Mouse (Mus musculus): ENCODE results near the gene Ndufa4l2. TPM values are rescaled to one million over a fixed set of nuclear protein-coding genes. Genes with fewer than 3 reads are reported as not detected.

Ndufa4l2 gene
- total and polyA plus RNA-seq, 2 experiments = 0.09 to 4.4 TPM

- WGBS = 85% methylated on average over 18 of the region's 18 CpGs
- Histone ChIP-seq H3K9ac (ENCODE audit: low read depth, low read length) (no peak overlapping the region), H3K4me1 (ENCODE audit: control insufficient read depth, insufficient read depth, low read length) (no peaks in the 10 kb centered on the region), H3K27me3 (ENCODE audit: control insufficient read depth, insufficient read depth, low read length) (no peaks in the 10 kb centered on the region), H3K27ac (replicated peaks; ENCODE audit: insufficient read depth, low read depth, low read length) (no peak overlapping the region), H3K4me3 (ENCODE audit: insufficient read depth, low read depth, low read length) (no peak overlapping the region), H3K79me2 (ENCODE audit: control insufficient read depth, insufficient read depth, low read length) (no peaks in the 10 kb centered on the region), H3K36me3 (ENCODE audit: control insufficient read depth, insufficient read depth, low read length) (peaks cover 58% of the 10 kb centered on the region)
- TF ChIP-seq CTCF (IDR thresholded peaks at IDR 0.05; ENCODE audit: low read depth, low read length) (peak; percentile 83), POLR2A (IDR thresholded peaks at IDR 0.05; ENCODE audit: extremely low read depth, insufficient read depth, low read length) (no peak)
- DNase-seq (ENCODE audit: extremely low read depth, low read depth, low spot score) = no peak
These were observed 40.9 kb downstream of the Ndufa4l2 start for GRCm38 (mm10) chr10:127555703-127556102.

DNA sequence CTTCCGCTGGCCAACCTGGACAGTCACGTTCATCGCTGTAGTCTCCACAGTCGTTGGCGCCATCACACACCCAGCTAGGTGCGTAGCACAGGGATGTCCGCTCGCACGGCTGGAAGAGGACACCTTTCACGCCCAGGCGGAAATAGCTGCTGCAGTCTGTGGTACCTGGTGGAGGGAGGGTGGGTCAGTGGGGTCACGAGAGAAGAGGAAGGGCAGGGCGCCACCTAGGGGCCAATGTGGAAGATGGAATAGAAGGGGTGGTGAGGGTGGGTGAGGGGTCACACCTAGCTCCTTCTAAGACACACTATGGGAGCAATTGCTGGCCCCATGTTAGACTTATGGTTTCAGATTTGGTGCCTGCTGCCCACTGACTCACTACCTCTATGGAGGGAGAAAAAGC, 42.6 kb downstream of the Ndufa4l2 start:
- Histone ChIP-seq H3K4me3 (ENCODE audit: insufficient read depth, low read depth, low read length) (no peak overlapping the region), H3K27ac (replicated peaks; ENCODE audit: insufficient read depth, low read depth, low read length) (no peak overlapping the region), H3K79me2 (ENCODE audit: control insufficient read depth, insufficient read depth, low read length) (no peaks in the 10 kb centered on the region), H3K9ac (ENCODE audit: low read depth, low read length) (no peak overlapping the region), H3K27me3 (ENCODE audit: control insufficient read depth, insufficient read depth, low read length) (no peaks in the 10 kb centered on the region), H3K36me3 (ENCODE audit: control insufficient read depth, insufficient read depth, low read length) (peaks cover 63% of the 10 kb centered on the region), H3K4me1 (ENCODE audit: control insufficient read depth, insufficient read depth, low read length) (no peaks in the 10 kb centered on the region)
- 89% methylated on average over 13 of the region's 13 CpGs for WGBS
- no peak for DNase-seq (ENCODE audit: extremely low read depth, low read depth, low spot score)
- TF ChIP-seq POLR2A (IDR thresholded peaks at IDR 0.05; ENCODE audit: extremely low read depth, insufficient read depth, low read length) (no peak), CTCF (IDR thresholded peaks at IDR 0.05; ENCODE audit: low read depth, low read length) (peak; percentile 56)

DNA sequence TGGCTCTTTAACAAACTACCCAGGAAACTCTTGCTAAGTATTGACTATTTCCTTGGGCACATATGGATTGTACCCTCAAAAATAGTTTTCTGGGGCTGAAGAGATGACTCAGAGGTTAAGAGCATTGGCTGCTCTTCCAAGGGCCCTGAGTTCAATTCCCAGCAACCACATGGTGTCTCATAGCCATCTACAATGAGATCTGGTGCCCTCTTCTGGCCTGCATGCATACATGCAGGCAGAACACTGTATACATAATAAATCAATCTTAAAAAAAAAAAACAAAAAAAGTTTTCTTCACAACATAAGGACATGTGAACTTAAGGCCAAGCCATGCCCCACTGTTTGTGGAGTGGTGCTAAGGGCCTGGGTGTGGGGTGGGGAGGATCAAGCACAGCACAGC, 46.4 kb downstream of the Ndufa4l2 start:
- Histone ChIP-seq H3K36me3 (ENCODE audit: control insufficient read depth, insufficient read depth, low read length) (peaks cover 52% of the 10 kb centered on the region), H3K4me3 (ENCODE audit: insufficient read depth, low read depth, low read length) (no peak overlapping the region), H3K27ac (replicated peaks; ENCODE audit: insufficient read depth, low read depth, low read length) (no peak overlapping the region), H3K4me1 (ENCODE audit: control insufficient read depth, insufficient read depth, low read length) (no peaks in the 10 kb centered on the region), H3K27me3 (ENCODE audit: control insufficient read depth, insufficient read depth, low read length) (no peaks in the 10 kb centered on the region), H3K9ac (ENCODE audit: low read depth, low read length) (no peak overlapping the region), H3K79me2 (ENCODE audit: control insufficient read depth, insufficient read depth, low read length) (no peaks in the 10 kb centered on the region)
- no peak for DNase-seq (ENCODE audit: extremely low read depth, low read depth, low spot score)
- no peak for TF ChIP-seq POLR2A (IDR thresholded peaks at IDR 0.05; ENCODE audit: extremely low read depth, insufficient read depth, low read length)
- no peak for TF ChIP-seq CTCF (IDR thresholded peaks at IDR 0.05; ENCODE audit: low read depth, low read length)

GRCm38 (mm10) chr10:127563840-127564239, 49.1 kb downstream of the Ndufa4l2 start:
- no peak for DNase-seq (ENCODE audit: extremely low read depth, low read depth, low spot score)
- Histone ChIP-seq H3K4me1 (ENCODE audit: control insufficient read depth, insufficient read depth, low read length) (no peaks in the 10 kb centered on the region), H3K36me3 (ENCODE audit: control insufficient read depth, insufficient read depth, low read length) (peaks cover 59% of the 10 kb centered on the region), H3K27me3 (ENCODE audit: control insufficient read depth, insufficient read depth, low read length) (no peaks in the 10 kb centered on the region), H3K79me2 (ENCODE audit: control insufficient read depth, insufficient read depth, low read length) (no peaks in the 10 kb centered on the region), H3K4me3 (ENCODE audit: insufficient read depth, low read depth, low read length) (no peak overlapping the region), H3K27ac (replicated peaks; ENCODE audit: insufficient read depth, low read depth, low read length) (no peak overlapping the region), H3K9ac (ENCODE audit: low read depth, low read length) (no peak overlapping the region)
- 87% methylated on average over 8 of the region's 8 CpGs for WGBS
- TF ChIP-seq POLR2A (IDR thresholded peaks at IDR 0.05; ENCODE audit: extremely low read depth, insufficient read depth, low read length) = no peak
- TF ChIP-seq CTCF (IDR thresholded peaks at IDR 0.05; ENCODE audit: low read depth, low read length) = no peak

GRCm38 (mm10) chr10:127564301-127564700, 49.5 kb downstream of the Ndufa4l2 start:
- no peak overlapping the region for H3K4me3 ChIP-seq (ENCODE audit: insufficient read depth, low read depth, low read length)
- no peak for TF ChIP-seq POLR2A (IDR thresholded peaks at IDR 0.05; ENCODE audit: extremely low read depth, insufficient read depth, low read length)
- TF ChIP-seq CTCF (IDR thresholded peaks at IDR 0.05; ENCODE audit: low read depth, low read length) = no peak
- no peak overlapping the region for H3K27ac ChIP-seq (replicated peaks; ENCODE audit: insufficient read depth, low read depth, low read length)
- no peaks in the 10 kb centered on the region for H3K27me3 ChIP-seq (ENCODE audit: control insufficient read depth, insufficient read depth, low read length)
- no peaks in the 10 kb centered on the region for H3K79me2 ChIP-seq (ENCODE audit: control insufficient read depth, insufficient read depth, low read length)
- H3K9ac ChIP-seq (ENCODE audit: low read depth, low read length) = no peak overlapping the region
- 66% methylated on average over 13 of the region's 13 CpGs for WGBS
- no peaks in the 10 kb centered on the region for H3K4me1 ChIP-seq (ENCODE audit: control insufficient read depth, insufficient read depth, low read length)
- H3K36me3 ChIP-seq (ENCODE audit: control insufficient read depth, insufficient read depth, low read length) = peaks cover 63% of the 10 kb centered on the region
- DNase-seq (ENCODE audit: extremely low read depth, low read depth, low spot score) = no peak

Other genes starting within 250 kb of the Ndufa4l2 start
- 71.3 and 78.5 TPM in 2 replicates for gene Dctn2, start 248.6 kb upstream of the Ndufa4l2 start, total RNA-seq (2014; rRNA removed)
- 122 and 132 TPM in 2 replicates for gene Dctn2, start 248.6 kb upstream of the Ndufa4l2 start, polyA plus RNA-seq (2012; rRNA removed)
- gene Mbd6, start 225.9 kb upstream of the Ndufa4l2 start, total RNA-seq (2014; rRNA removed) = 1.0 and 2.6 TPM in 2 replicates
- 14.4 and 19.2 TPM in 2 replicates for gene Mbd6, start 225.9 kb upstream of the Ndufa4l2 start, polyA plus RNA-seq (2012; rRNA removed)
- gene Mars, start 203.2 kb upstream of the Ndufa4l2 start, total RNA-seq (2014; rRNA removed) = 59.6 and 67.3 TPM in 2 replicates
- gene Mars, start 203.2 kb upstream of the Ndufa4l2 start, polyA plus RNA-seq (2012; rRNA removed) = 65.6 and 70.7 TPM in 2 replicates
- gene Arhgap9, start 193.0 kb upstream of the Ndufa4l2 start, total RNA-seq (2014; rRNA removed) = 1.5 and 2.0 TPM in 2 replicates
- gene Arhgap9, start 193.0 kb upstream of the Ndufa4l2 start, polyA plus RNA-seq (2012; rRNA removed) = 1.8 and 2.1 TPM in 2 replicates
- not detected in 2 replicates for gene Gli1, start 173.0 kb upstream of the Ndufa4l2 start, total RNA-seq (2014; rRNA removed)
- gene Gli1, start 173.0 kb upstream of the Ndufa4l2 start, polyA plus RNA-seq (2012; rRNA removed) = 0.04 TPM in 2 replicates
- gene Inhbe, start 160.6 kb upstream of the Ndufa4l2 start, total RNA-seq (2014; rRNA removed) = 4.8 and 7.5 TPM in 2 replicates
- 20.8 and 22.6 TPM in 2 replicates for gene Inhbe, start 160.6 kb upstream of the Ndufa4l2 start, polyA plus RNA-seq (2012; rRNA removed)
- 8.2 and 18.4 TPM in 2 replicates for gene Inhbc, start 144.5 kb upstream of the Ndufa4l2 start, total RNA-seq (2014; rRNA removed)
- gene Inhbc, start 144.5 kb upstream of the Ndufa4l2 start, polyA plus RNA-seq (2012; rRNA removed) = 58.0 and 61.8 TPM in 2 replicates
- 15.8 and 17.5 TPM in 2 replicates for gene R3hdm2, start 134.6 kb upstream of the Ndufa4l2 start, total RNA-seq (2014; rRNA removed)
- gene R3hdm2, start 134.6 kb upstream of the Ndufa4l2 start, polyA plus RNA-seq (2012; rRNA removed) = 66.9 and 70.1 TPM in 2 replicates
- gene Stac3, start 13.3 kb upstream of the Ndufa4l2 start, total RNA-seq (2014; rRNA removed) = 0.20 and 0.37 TPM in 2 replicates
- 0.42 and 0.49 TPM in 2 replicates for gene Stac3, start 13.3 kb upstream of the Ndufa4l2 start, polyA plus RNA-seq (2012; rRNA removed)
- 130 and 154 TPM in 2 replicates for gene Shmt2, start 7.5 kb downstream of the Ndufa4l2 start, total RNA-seq (2014; rRNA removed)
- 309 and 324 TPM in 2 replicates for gene Shmt2, start 7.5 kb downstream of the Ndufa4l2 start, polyA plus RNA-seq (2012; rRNA removed)
- not detected in 2 replicates for gene Nxph4, start 19.6 kb downstream of the Ndufa4l2 start, total RNA-seq (2014; rRNA removed)
- 0.05 TPM in 1 of 2 replicates, not detected in the other for gene Nxph4, start 19.6 kb downstream of the Ndufa4l2 start, polyA plus RNA-seq (2012; rRNA removed)
- gene Lrp1, start 106.2 kb downstream of the Ndufa4l2 start, total RNA-seq (2014; rRNA removed) = 193 and 278 TPM in 2 replicates
- gene Lrp1, start 106.2 kb downstream of the Ndufa4l2 start, polyA plus RNA-seq (2012; rRNA removed) = 354 and 373 TPM in 2 replicates
- gene Stat6, start 128.0 kb downstream of the Ndufa4l2 start, total RNA-seq (2014; rRNA removed) = 27.7 and 29.1 TPM in 2 replicates
- gene Stat6, start 128.0 kb downstream of the Ndufa4l2 start, polyA plus RNA-seq (2012; rRNA removed) = 29.4 and 44.7 TPM in 2 replicates
- 5.5 and 6.3 TPM in 2 replicates for gene Nemp1, start 151.9 kb downstream of the Ndufa4l2 start, total RNA-seq (2014; rRNA removed)
- 2.0 and 2.7 TPM in 2 replicates for gene Nemp1, start 151.9 kb downstream of the Ndufa4l2 start, polyA plus RNA-seq (2012; rRNA removed)
- 8.9 and 13.4 TPM in 2 replicates for gene Nab2, start 153.6 kb downstream of the Ndufa4l2 start, total RNA-seq (2014; rRNA removed)
- gene Nab2, start 153.6 kb downstream of the Ndufa4l2 start, polyA plus RNA-seq (2012; rRNA removed) = 16.0 and 16.6 TPM in 2 replicates
- gene Myo1a, start 190.2 kb downstream of the Ndufa4l2 start, total RNA-seq (2014; rRNA removed) = 0.18 TPM in 1 of 2 replicates, not detected in the other
- gene Myo1a, start 190.2 kb downstream of the Ndufa4l2 start, polyA plus RNA-seq (2012; rRNA removed) = 0.02 TPM in 1 of 2 replicates, not detected in the other
- not detected in 2 replicates for gene Tac2, start 209.5 kb downstream of the Ndufa4l2 start, total RNA-seq (2014; rRNA removed)
- gene Tac2, start 209.5 kb downstream of the Ndufa4l2 start, polyA plus RNA-seq (2012; rRNA removed) = not detected in 2 replicates
- 4.1 and 5.8 TPM in 2 replicates for gene Zbtb39, start 224.6 kb downstream of the Ndufa4l2 start, total RNA-seq (2014; rRNA removed)
- 5.3 and 5.9 TPM in 2 replicates for gene Zbtb39, start 224.6 kb downstream of the Ndufa4l2 start, polyA plus RNA-seq (2012; rRNA removed)
- 4.8 and 8.8 TPM in 2 replicates for gene Gpr182, start 236.8 kb downstream of the Ndufa4l2 start, total RNA-seq (2014; rRNA removed)
- 18.4 and 26.2 TPM in 2 replicates for gene Gpr182, start 236.8 kb downstream of the Ndufa4l2 start, polyA plus RNA-seq (2012; rRNA removed)
- gene Rdh1, start 244.8 kb downstream of the Ndufa4l2 start, total RNA-seq (2014; rRNA removed) = 0.18 and 0.27 TPM in 2 replicates
- gene Rdh1, start 244.8 kb downstream of the Ndufa4l2 start, polyA plus RNA-seq (2012; rRNA removed) = 0.20 TPM in 2 replicates
- not detected in 2 replicates for gene Rdh16f1, start 244.8 kb downstream of the Ndufa4l2 start, total RNA-seq (2014; rRNA removed)
- gene Rdh16f1, start 244.8 kb downstream of the Ndufa4l2 start, polyA plus RNA-seq (2012; rRNA removed) = not detected in 2 replicates

Data from liver, adult 2 months (tissue).